Mouse (Mus musculus): ENCODE measurements at regions not wholly inside any gene's neighbourhood (a gene's known extent, or its start where the extent isn't known, plus 50 kb on each side); places are given as distances from the start of the nearest gene placed in this dataset.
A peak's percentile ranks its signal among the peaks of the same experiment; 100 is the strongest.

DNA sequence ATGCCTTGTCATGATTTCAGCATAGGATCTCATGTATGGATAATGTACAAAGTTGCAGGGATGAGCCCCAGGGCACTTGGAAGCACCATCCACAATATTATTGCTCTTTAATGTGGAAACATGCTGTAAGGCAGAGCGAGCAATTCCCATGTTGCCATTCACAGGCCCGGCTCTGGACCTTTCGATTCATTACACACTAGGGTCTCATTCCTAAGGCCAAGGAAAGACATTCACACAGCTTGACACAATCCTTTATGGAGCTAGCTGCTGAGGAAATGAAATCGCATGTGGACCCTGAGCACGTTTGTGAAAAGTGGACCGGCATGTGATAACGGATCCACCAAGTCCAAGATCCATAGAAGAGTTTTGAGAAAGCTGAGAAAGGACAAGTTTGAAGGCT, 105.2 kb downstream of the Elovl4 start:
- no peaks in the 10 kb centered on the region for H3K9me3 ChIP-seq (replicated peaks)
- no peaks in the 10 kb centered on the region for H3K36me3 ChIP-seq
- no peak overlapping the region for H3K27ac ChIP-seq
- H3K4me3 ChIP-seq = no peak overlapping the region
- no peak for ATAC-seq
- no peak overlapping the region for H3K9ac ChIP-seq
- H3K4me2 ChIP-seq = no peak overlapping the region
- no peaks in the 10 kb centered on the region for H3K4me1 ChIP-seq
- 80% methylated on average over 7 of the region's 7 CpGs for WGBS (ENCODE audit: insufficient replicate concordance)
- H3K27me3 ChIP-seq (replicated peaks) = no peaks in the 10 kb centered on the region

DNA sequence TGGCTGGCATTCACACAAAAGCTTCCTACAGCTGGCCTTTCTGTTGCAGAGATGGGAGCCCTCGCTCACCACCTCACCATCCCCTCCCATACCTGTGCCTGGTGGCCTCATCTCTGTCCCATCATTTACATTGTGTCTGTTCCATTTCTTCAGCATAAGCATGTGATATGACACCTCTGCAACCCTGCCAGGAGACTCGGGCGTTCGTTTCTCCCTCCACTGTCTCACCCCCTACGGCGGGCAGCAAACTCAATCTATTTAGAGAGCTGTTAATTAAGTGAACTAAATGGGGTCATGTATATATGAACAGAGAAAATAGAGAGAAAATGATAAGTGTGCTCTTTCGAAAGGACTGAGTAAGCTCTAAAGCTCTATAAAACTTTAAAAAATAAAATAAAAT, 106.0 kb downstream of the Elovl4 start:
- Histone ChIP-seq H3K9ac (no peak overlapping the region), H3K4me3 (no peak overlapping the region), H3K27ac (no peak overlapping the region), H3K27me3 (replicated peaks) (no peaks in the 10 kb centered on the region), H3K4me1 (no peaks in the 10 kb centered on the region), H3K9me3 (replicated peaks) (no peaks in the 10 kb centered on the region), H3K36me3 (no peaks in the 10 kb centered on the region), H3K4me2 (no peak overlapping the region)
- no peak for ATAC-seq
- WGBS (ENCODE audit: insufficient replicate concordance) = 72% methylated on average over 7 of the region's 7 CpGs

DNA sequence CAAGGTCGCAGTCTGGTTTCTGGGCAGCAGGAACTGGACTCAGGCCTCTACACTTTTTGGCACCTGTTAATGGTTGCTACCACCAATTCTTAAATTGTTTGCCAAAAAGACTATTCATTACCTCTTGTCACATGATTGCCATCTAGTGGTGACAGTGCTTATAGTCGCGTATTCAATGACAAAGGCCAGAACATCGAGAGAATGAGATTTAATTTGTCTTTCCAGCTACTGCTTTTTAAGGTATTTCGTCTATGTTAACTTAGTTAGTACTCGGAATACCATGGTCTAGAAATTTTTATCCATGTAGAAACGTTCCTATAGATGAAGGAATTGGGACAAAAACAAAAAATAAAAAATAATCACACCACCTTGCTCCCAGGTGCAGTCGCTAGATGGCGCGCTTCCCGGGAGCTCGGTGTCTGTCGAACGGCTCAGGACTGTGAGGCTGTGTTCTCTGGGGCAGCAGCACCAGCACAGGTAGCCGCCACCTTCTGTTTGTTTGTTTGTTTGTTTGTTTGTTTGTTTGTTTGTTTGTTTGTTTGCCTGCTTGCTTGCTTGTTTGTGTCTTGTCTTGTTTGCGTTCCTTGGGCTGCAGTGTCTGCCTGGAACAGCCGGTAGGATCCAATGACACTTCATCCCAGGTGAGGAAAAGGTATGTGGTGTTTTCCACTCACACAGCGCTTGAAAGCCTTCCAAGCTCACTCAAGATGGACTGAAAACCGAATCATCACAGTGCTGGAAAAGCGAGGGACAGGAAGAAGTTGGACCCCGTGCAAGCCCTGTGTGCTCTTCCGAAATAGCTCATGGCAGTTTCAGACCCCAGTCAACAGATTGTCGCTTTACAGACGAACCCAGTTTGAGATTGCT, 114.5 kb downstream of the Elovl4 start:
- H3K9ac ChIP-seq = no peak overlapping the region
- no peaks in the 10 kb centered on the region for H3K9me3 ChIP-seq (replicated peaks)
- H3K36me3 ChIP-seq = no peaks in the 10 kb centered on the region
- H3K27me3 ChIP-seq (replicated peaks) = peaks cover 3% of the 10 kb centered on the region
- no peaks in the 10 kb centered on the region for H3K4me1 ChIP-seq
- peak; percentile 67; the same call in 1 of the 2 replicates for ATAC-seq
- H3K4me2 ChIP-seq = peak overlapping the region; percentile 38
- H3K27ac ChIP-seq = no peak overlapping the region
- whole genome bisulfite sequencing (ENCODE audit: insufficient replicate concordance) = 16% methylated on average over 24 of the region's 24 CpGs
- H3K4me3 ChIP-seq = peak overlapping the region; percentile 21; the same call in 1 of the 2 replicates
